Mouse (Mus musculus) midbrain, embryonic 15.5 days (tissue): ENCODE measurements around the gene Cartpt. TPM values are rescaled to one million over a fixed set of nuclear protein-coding genes. Genes with fewer than 3 reads are reported as not detected.
"Not testable (repeated sequence)": the region's sequence is repeated elsewhere in the genome, so short reads cannot be mapped to it uniquely, and the experiment has no call there.

ENCODE experiments used
- ATAC-seq: fragments of 200-750 bp; cut with Nextera tagmentation; replicated peaks from 2 replicates; pipeline ENCODE4 v1.8.0; 2017; ENCODE audit warnings: moderate TSS enrichment
- H3K27ac ChIP-seq: fragments of 300-500 bp; sonication (generic); 2 replicates; pipeline ENCODE4 v1.5.1; 2015; ENCODE audit warnings: mild to moderate bottlenecking, inconsistent platforms
- H3K27me3 ChIP-seq: fragments of 300-500 bp; sonication (generic); replicated peaks from 2 replicates; pipeline ENCODE4 v1.6.1; 2015; ENCODE audit warnings: inconsistent platforms
- H3K36me3 ChIP-seq: fragments of 300-500 bp; sonication (generic); replicated peaks from 2 replicates; pipeline ENCODE4 v1.6.1; 2015; ENCODE audit warnings: inconsistent platforms
- H3K4me1 ChIP-seq: fragments of 300-500 bp; sonication (generic); 2 replicates; pipeline ENCODE4 v1.6.1; 2015; ENCODE audit warnings: inconsistent platforms
- H3K4me2 ChIP-seq: fragments of 300-500 bp; sonication (generic); 2 replicates; pipeline ENCODE4 v1.6.1; 2015; ENCODE audit warnings: inconsistent platforms, mild to moderate bottlenecking, moderate library complexity
- H3K4me3 ChIP-seq: fragments of 300-500 bp; sonication (generic); 2 replicates; pipeline ENCODE4 v1.5.1; 2015; ENCODE audit warnings: mild to moderate bottlenecking, inconsistent platforms
- H3K9ac ChIP-seq: fragments of 300-500 bp; sonication (generic); 2 replicates; pipeline ENCODE4 v1.6.1; 2015; ENCODE audit warnings: mild to moderate bottlenecking, inconsistent platforms
- H3K9me3 ChIP-seq: fragments of 300-500 bp; sonication (generic); 2 replicates; pipeline ENCODE4 v1.6.1; 2016; ENCODE audit warnings: inconsistent platforms
- WGBS: fragments of 180-500 bp; shearing (Covaris S2); methylation state at CpG from one replicate; pipeline ENCODE4 v1.1.7; 2015; ENCODE audit warnings: mixed read lengths; 5-methylcytosine and 5-hydroxymethylcytosine counted together
- polyA plus RNA-seq: library from polyadenylated mRNA; unstranded; fragments of >200 nt; fragmentation: Nextera tagmentation; extraction: Ambion mirVana; gene quantifications from 2 replicates; pipeline ENCODE4 v1.2.1, GENCODE M21; 2015

Cartpt gene
- polyA plus RNA-seq, 1 experiment from 2014 or later, result 16.8 TPM

- H3K36me3 ChIP-seq, result no peaks in the 10 kb centered on the region
- no peaks in the 10 kb centered on the region for H3K9me3 ChIP-seq
- H3K4me3 ChIP-seq, result peak overlapping the region; percentile 35
- peak; percentile 52 for ATAC-seq
- no peak overlapping the region for H3K27ac ChIP-seq
- WGBS, result 4% methylated on average over 38 of the region's 38 CpGs
- peak overlapping the region; percentile 30 for H3K9ac ChIP-seq
- peaks cover 21% of the 10 kb centered on the region for H3K4me1 ChIP-seq
- peaks cover 30% of the 10 kb centered on the region for H3K27me3 ChIP-seq
- H3K4me2 ChIP-seq, result peak overlapping the region; percentile 59
These were observed 978 bp downstream of the Cartpt start for GRCm38 (mm10) chr13:99899670-99900556.

DNA sequence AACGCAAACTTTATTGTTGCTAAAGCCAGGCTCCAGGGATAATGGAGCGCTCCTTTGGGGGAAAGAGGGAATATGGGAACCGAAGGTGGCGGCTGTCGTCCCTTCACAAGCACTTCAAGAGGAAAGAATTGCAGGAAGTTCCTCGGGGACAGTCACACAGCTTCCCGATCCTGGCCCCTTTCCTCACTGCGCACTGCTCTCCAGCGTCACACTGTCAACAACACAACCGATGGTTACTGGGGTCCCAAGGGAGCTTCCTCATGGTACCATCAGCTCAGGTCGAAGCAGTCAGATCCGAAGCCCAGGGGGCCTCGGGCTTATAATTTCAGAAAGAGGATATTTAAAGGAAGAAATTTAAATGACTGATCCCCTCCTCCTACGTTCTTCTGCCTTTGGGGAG lies 2.1 kb downstream of the Cartpt start:
- Histone ChIP-seq H3K9me3 (no peaks in the 10 kb centered on the region), H3K4me1 (peaks cover 21% of the 10 kb centered on the region), H3K36me3 (no peaks in the 10 kb centered on the region), H3K4me3 (no peak overlapping the region), H3K4me2 (no peak overlapping the region), H3K9ac (no peak overlapping the region), H3K27ac (no peak overlapping the region), H3K27me3 (peaks cover 30% of the 10 kb centered on the region)
- ATAC-seq, result no peak
- WGBS, result 30% methylated on average over 14 of the region's 14 CpGs

DNA sequence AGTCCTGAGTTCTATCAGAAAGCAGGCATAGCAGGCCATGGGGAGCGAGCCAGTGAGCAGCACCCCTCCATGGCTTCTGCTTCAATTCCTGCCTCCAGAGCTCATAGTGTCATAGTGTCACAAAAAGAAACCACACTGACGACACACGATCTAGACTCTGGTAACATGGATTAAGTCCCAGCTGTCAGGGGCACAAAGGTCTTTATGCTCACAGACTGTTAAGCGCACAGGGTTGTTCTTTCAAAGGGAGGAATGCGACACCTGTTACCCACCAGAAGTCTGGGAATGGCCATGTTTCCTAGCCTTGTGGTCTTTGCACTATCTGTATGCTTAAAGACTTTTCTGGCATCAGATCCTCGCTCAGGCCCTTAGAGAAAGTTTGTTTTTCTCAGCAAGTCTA lies 15.3 kb downstream of the Cartpt start:
- no peak overlapping the region for H3K27ac ChIP-seq
- H3K9me3 ChIP-seq, result no peaks in the 10 kb centered on the region
- no peaks in the 10 kb centered on the region for H3K4me1 ChIP-seq
- no peak for ATAC-seq
- no peak overlapping the region for H3K4me3 ChIP-seq
- no peak overlapping the region for H3K4me2 ChIP-seq
- no peaks in the 10 kb centered on the region for H3K36me3 ChIP-seq
- H3K9ac ChIP-seq, result no peak overlapping the region
- WGBS, result 57% methylated on average over 6 of the region's 6 CpGs
- no peaks in the 10 kb centered on the region for H3K27me3 ChIP-seq

DNA sequence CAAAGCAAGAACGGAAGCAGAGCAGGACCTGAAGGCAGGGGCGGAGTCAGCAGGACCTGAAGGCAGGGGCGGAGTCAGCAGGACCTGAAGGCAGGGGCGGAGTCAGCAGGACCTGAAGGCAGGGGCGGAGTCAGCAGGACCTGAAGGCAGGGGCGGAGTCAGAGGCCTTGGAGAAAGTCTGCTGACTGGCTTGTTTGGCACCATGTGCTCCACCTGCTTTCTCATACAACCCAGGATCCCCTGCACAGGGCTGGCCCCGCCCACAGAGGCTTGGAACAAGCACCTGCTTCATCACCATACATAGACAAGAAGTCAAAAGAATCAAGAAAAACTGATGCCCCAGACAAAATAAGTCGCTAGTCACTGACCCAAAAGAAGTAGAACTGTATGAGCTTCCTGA lies 19.1 kb downstream of the Cartpt start:
- 68% methylated on average over 8 of the region's 8 CpGs for WGBS
- H3K4me1 ChIP-seq, ATAC-seq, H3K27ac ChIP-seq, H3K9me3 ChIP-seq, H3K27me3 ChIP-seq, H3K4me3 ChIP-seq, H3K4me2 ChIP-seq, H3K9ac ChIP-seq, H3K36me3 ChIP-seq: not testable (repeated sequence)

- Histone ChIP-seq H3K27me3 (no peaks in the 10 kb centered on the region), H3K9ac (no peak overlapping the region), H3K27ac (no peak overlapping the region), H3K36me3 (no peaks in the 10 kb centered on the region), H3K4me2 (no peak overlapping the region), H3K4me1 (peaks cover 3% of the 10 kb centered on the region; the same call in 1 of the 2 replicates), H3K9me3 (no peaks in the 10 kb centered on the region), H3K4me3 (no peak overlapping the region)
- 75% methylated on average over 10 of the region's 10 CpGs for WGBS
- ATAC-seq, result no peak
These were observed 21.2 kb downstream of the Cartpt start for GRCm38 (mm10) chr13:99879696-99880095.

GRCm38 (mm10) chr13:99872059-99872458 lies 28.8 kb downstream of the Cartpt start:
- Histone ChIP-seq H3K4me1 (no peaks in the 10 kb centered on the region), H3K9ac (no peak overlapping the region), H3K4me2 (no peak overlapping the region), H3K9me3 (no peaks in the 10 kb centered on the region), H3K36me3 (no peaks in the 10 kb centered on the region), H3K27me3 (no peaks in the 10 kb centered on the region), H3K4me3 (no peak overlapping the region), H3K27ac (no peak overlapping the region)
- ATAC-seq, result no peak
- 94% methylated on average over 1 of the region's 1 CpGs for WGBS

DNA sequence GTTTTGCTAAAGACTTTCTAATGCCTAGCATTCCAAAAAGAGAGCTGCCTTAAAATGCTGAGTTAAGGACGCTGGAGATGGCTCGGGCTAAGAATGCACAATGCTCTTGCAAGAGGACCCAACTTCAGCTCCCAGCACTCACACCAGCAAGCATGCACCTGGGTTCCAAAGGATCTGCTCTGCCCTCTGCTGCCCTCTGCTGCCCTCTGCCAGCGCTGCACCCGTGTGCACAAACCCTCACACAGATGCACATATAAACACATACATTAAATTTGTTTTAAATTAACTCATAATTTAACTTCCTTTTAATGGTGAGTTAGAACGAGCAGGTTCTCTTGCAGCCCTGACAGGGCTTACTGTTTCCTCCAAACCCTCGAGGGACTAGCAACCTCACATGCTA lies 32.5 kb downstream of the Cartpt start:
- H3K27ac ChIP-seq, result no peak overlapping the region
- H3K9me3 ChIP-seq, result no peaks in the 10 kb centered on the region
- no peaks in the 10 kb centered on the region for H3K36me3 ChIP-seq
- WGBS, result 93% methylated on average over 6 of the region's 6 CpGs
- H3K4me2 ChIP-seq, result no peak overlapping the region
- H3K4me3 ChIP-seq, result no peak overlapping the region
- ATAC-seq, result no peak
- H3K9ac ChIP-seq, result no peak overlapping the region
- no peaks in the 10 kb centered on the region for H3K4me1 ChIP-seq
- no peaks in the 10 kb centered on the region for H3K27me3 ChIP-seq

- H3K4me1 ChIP-seq, result no peaks in the 10 kb centered on the region
- no peak overlapping the region for H3K27ac ChIP-seq
- H3K4me2 ChIP-seq, result no peak overlapping the region
- H3K4me3 ChIP-seq, result no peak overlapping the region
- WGBS, result 80% methylated on average over 5 of the region's 5 CpGs
- no peaks in the 10 kb centered on the region for H3K9me3 ChIP-seq
- H3K27me3 ChIP-seq, result no peaks in the 10 kb centered on the region
- ATAC-seq, result no peak
- no peaks in the 10 kb centered on the region for H3K36me3 ChIP-seq
- H3K9ac ChIP-seq, result no peak overlapping the region
These were observed 36.6 kb downstream of the Cartpt start for GRCm38 (mm10) chr13:99864331-99864730.

DNA sequence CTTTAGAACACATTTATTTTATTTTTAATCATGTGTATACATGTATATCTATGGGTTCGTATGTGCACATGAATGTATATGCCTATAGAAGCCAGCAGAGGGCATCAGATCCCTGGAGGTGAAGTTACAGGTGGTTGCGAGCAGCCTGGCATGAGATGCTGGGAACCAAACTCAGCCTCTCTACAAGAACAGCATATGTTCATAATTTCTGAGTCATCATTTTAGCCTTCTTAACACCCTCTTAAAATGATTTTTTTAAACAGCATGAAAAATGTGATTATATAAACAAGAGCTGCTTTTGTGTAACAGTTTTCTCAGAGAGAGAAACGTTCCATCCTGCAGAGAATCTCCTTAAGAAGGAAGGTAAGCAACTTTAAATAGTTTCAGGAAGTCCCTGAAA lies 40.2 kb downstream of the Cartpt start:
- Histone ChIP-seq H3K4me2 (no peak overlapping the region), H3K9me3 (no peaks in the 10 kb centered on the region), H3K4me1 (no peaks in the 10 kb centered on the region), H3K27me3 (no peaks in the 10 kb centered on the region), H3K27ac (no peak overlapping the region), H3K36me3 (no peaks in the 10 kb centered on the region), H3K9ac (no peak overlapping the region), H3K4me3 (no peak overlapping the region)
- ATAC-seq, result no peak
- WGBS, result 95% methylated on average over 3 of the region's 3 CpGs

DNA sequence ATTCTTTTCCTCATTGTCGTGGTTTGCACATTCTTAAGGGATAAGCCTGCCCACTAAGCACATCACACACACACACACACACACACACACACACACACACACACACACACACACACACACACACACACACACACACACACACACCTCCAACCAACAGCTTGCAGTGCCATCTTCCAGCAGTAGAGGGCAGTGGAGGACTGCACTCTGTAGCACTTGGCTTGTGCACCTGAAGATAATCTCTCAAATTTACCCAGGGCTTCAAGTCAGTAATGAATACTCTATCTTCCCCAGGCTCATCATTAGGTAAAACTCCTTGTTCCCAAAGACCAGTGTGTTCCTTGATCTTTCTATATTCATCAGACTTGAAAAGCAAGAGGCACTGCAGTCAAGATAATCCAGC lies 41.8 kb downstream of the Cartpt start:
- WGBS, result 0% methylated on average over 1 of the region's 1 CpGs
- ATAC-seq, result peak; percentile 56; the same call in 1 of the 2 replicates
- no peaks in the 10 kb centered on the region for H3K36me3 ChIP-seq
- no peaks in the 10 kb centered on the region for H3K27me3 ChIP-seq
- H3K27ac ChIP-seq, result no peak overlapping the region
- H3K4me3 ChIP-seq, result no peak overlapping the region
- H3K9me3 ChIP-seq, result no peaks in the 10 kb centered on the region
- H3K4me1 ChIP-seq, result no peaks in the 10 kb centered on the region
- no peak overlapping the region for H3K9ac ChIP-seq
- H3K4me2 ChIP-seq, result no peak overlapping the region

GRCm38 (mm10) chr13:99857879-99858278 lies 43.0 kb downstream of the Cartpt start:
- H3K36me3 ChIP-seq, result no peaks in the 10 kb centered on the region
- H3K9me3 ChIP-seq, result no peaks in the 10 kb centered on the region
- H3K4me3 ChIP-seq, result no peak overlapping the region
- H3K9ac ChIP-seq, result no peak overlapping the region
- no peak overlapping the region for H3K4me2 ChIP-seq
- H3K27me3 ChIP-seq, result no peaks in the 10 kb centered on the region
- no peak for ATAC-seq
- H3K4me1 ChIP-seq, result no peaks in the 10 kb centered on the region
- WGBS, result 59% methylated on average over 2 of the region's 2 CpGs
- H3K27ac ChIP-seq, result no peak overlapping the region

DNA sequence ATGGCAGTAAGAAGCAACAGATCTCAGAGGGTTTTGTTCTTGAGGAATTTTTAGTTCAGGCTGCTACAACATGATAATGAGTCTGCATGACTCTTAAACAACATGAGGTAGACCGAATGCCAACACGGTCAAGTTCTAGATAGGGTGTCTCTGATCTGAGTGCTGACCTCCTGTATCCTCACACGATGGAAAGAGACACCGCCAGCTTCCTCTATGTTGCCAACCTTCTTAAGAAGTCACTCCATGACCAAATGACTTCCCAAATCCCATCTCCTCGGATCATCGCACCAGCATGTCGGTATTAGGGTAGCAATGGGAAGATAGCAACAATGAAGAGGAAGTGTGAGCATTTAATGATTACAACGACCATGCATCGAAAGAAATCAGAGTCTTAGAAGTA lies 43.6 kb downstream of the Cartpt start:
- WGBS, result 76% methylated on average over 9 of the region's 9 CpGs
- H3K27me3 ChIP-seq, result no peaks in the 10 kb centered on the region
- H3K27ac ChIP-seq, result no peak overlapping the region
- H3K9me3 ChIP-seq, result no peaks in the 10 kb centered on the region
- no peaks in the 10 kb centered on the region for H3K36me3 ChIP-seq
- H3K4me2 ChIP-seq, result no peak overlapping the region
- no peaks in the 10 kb centered on the region for H3K4me1 ChIP-seq
- no peak overlapping the region for H3K9ac ChIP-seq
- no peak for ATAC-seq
- no peak overlapping the region for H3K4me3 ChIP-seq

DNA sequence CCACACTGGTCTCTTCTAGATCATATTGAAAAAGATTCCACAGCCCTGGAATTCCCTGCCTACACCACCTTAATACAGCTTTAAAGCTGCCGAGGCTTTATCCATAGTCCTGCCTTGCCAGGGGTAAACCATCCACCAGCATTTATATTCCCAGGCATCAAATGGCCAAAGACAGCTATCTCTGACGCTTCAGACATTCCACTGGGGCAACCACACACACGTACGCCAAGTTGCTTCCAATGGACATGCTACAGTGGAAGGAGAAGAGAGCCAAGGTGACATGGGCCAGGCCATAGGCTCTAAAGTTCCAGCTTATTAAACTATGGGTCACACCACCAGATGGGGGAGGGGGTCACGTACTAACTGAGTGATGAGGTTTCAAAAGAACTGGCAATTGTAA lies 45.7 kb downstream of the Cartpt start:
- H3K4me3 ChIP-seq, result no peak overlapping the region
- H3K4me1 ChIP-seq, result no peaks in the 10 kb centered on the region
- H3K9ac ChIP-seq, result no peak overlapping the region
- no peak overlapping the region for H3K4me2 ChIP-seq
- H3K27ac ChIP-seq, result no peak overlapping the region
- H3K36me3 ChIP-seq, result no peaks in the 10 kb centered on the region
- H3K27me3 ChIP-seq, result no peaks in the 10 kb centered on the region
- WGBS, result 86% methylated on average over 5 of the region's 5 CpGs
- ATAC-seq, result no peak
- H3K9me3 ChIP-seq, result no peaks in the 10 kb centered on the region
